Mouse (Mus musculus) right cerebral cortex, adult 2 months (tissue): ENCODE measurements at regions not wholly inside any gene's neighbourhood (a gene's known extent, or its start where the extent isn't known, plus 50 kb on each side); places are given as distances from the start of the nearest gene placed in this dataset.

Experiments
- DNase-seq, 2 experiments: peaks; one replicate each; pipeline ENCODE4 v3.0.0; 2021 to 2022; ENCODE audit warnings: low spot score in 2 of 2

- no peak for DNase-seq
Measured at GRCm38 (mm10) chr15:68014605-68015305, 1514.0 kb upstream of the Lrrc6 start.

- no peak for DNase-seq
Measured at GRCm38 (mm10) chr15:68011162-68011561, 1510.5 kb upstream of the Lrrc6 start.

GRCm38 (mm10) chr15:68010189-68010588, 1509.5 kb upstream of the Lrrc6 start:
- DNase-seq: no peak

- no peak for DNase-seq
Measured at GRCm38 (mm10) chr15:68004798-68005197, 1504.1 kb upstream of the Lrrc6 start.

- no peak for DNase-seq
Measured at GRCm38 (mm10) chr15:67996532-67996931, 1495.8 kb upstream of the Lrrc6 start.

- no peak for DNase-seq
Measured at GRCm38 (mm10) chr15:67989428-67990272, 1488.9 kb upstream of the Lrrc6 start.

GRCm38 (mm10) chr15:67987941-67988340, 1487.2 kb upstream of the Lrrc6 start:
- no peak for DNase-seq

GRCm38 (mm10) chr15:67983253-67983652, 1482.5 kb upstream of the Lrrc6 start:
- no peak for DNase-seq

- peak in 1 of 2 experiments; percentile 26 for DNase-seq
Measured at GRCm38 (mm10) chr15:67981876-67982275, 1481.2 kb upstream of the Lrrc6 start.

GRCm38 (mm10) chr15:67979451-67979850, 1478.7 kb upstream of the Lrrc6 start:
- DNase-seq: no peak

GRCm38 (mm10) chr15:67977210-67977609, 1476.5 kb upstream of the Lrrc6 start:
- no peak for DNase-seq

GRCm38 (mm10) chr15:67971998-67972397, 1471.3 kb upstream of the Lrrc6 start:
- DNase-seq: no peak

GRCm38 (mm10) chr15:67954216-67954615, 1453.5 kb upstream of the Lrrc6 start:
- DNase-seq: no peak

GRCm38 (mm10) chr15:67950281-67951040, 1449.8 kb upstream of the Lrrc6 start:
- DNase-seq: peak in 1 of 2 experiments; percentile 13

- DNase-seq: no peak
Measured at GRCm38 (mm10) chr15:67944330-67945082, 1443.8 kb upstream of the Lrrc6 start.

- DNase-seq: peak; percentile 16 to 18
Measured at GRCm38 (mm10) chr15:67943046-67943445, 1442.3 kb upstream of the Lrrc6 start.

- DNase-seq: no peak
Measured at GRCm38 (mm10) chr15:67940510-67940909, 1439.8 kb upstream of the Lrrc6 start.

- DNase-seq: no peak
Measured at GRCm38 (mm10) chr15:67924885-67925284, 1424.2 kb upstream of the Lrrc6 start.

- DNase-seq: no peak
Measured at GRCm38 (mm10) chr15:67907034-67907433, 1406.3 kb upstream of the Lrrc6 start.

- no peak for DNase-seq
Measured at GRCm38 (mm10) chr15:67905279-67905678, 1404.6 kb upstream of the Lrrc6 start.

GRCm38 (mm10) chr15:67904646-67905045, 1403.9 kb upstream of the Lrrc6 start:
- no peak for DNase-seq
